Mouse (Mus musculus) intestine, embryonic 16.5 days (tissue): Measurements from ENCODE around the gene Gm20481. TPM values are rescaled to one million over a fixed set of nuclear protein-coding genes. Genes with fewer than 3 reads are reported as not detected.
"Not testable (repeated sequence)": the region's sequence is repeated elsewhere in the genome, so short reads cannot be mapped to it uniquely, and the experiment has no call there.

Experiments
- ATAC-seq: fragments of 200-750 bp; cut with Nextera tagmentation; 2 replicates; pipeline ENCODE4 v1.8.0; 2017; ENCODE audit warnings: moderate TSS enrichment, moderate library complexity
- H3K27ac ChIP-seq: fragments of 300-500 bp; sonication (generic); 2 replicates; pipeline ENCODE4 v1.5.1; 2014; ENCODE audit warnings: mild to moderate bottlenecking, low read length
- H3K27me3 ChIP-seq: fragments of 300-500 bp; sonication (generic); replicated peaks from 2 replicates; pipeline ENCODE4 v1.6.1; 2014; ENCODE audit warnings: low read length, control low read depth, mixed read lengths; ENCODE audit not compliant: control insufficient read depth, insufficient read depth
- H3K36me3 ChIP-seq: fragments of 300-500 bp; sonication (generic); 2 replicates; pipeline ENCODE4 v1.6.1; 2014; ENCODE audit warnings: low read length, control low read depth; ENCODE audit not compliant: control insufficient read depth, insufficient read depth
- H3K4me1 ChIP-seq: fragments of 300-500 bp; sonication (generic); 2 replicates; pipeline ENCODE4 v1.6.1; 2014; ENCODE audit warnings: low read length, control low read depth, mixed read lengths; ENCODE audit not compliant: control insufficient read depth, insufficient read depth
- H3K4me2 ChIP-seq: fragments of 300-500 bp; sonication (generic); 2 replicates; pipeline ENCODE4 v1.6.1; 2014; ENCODE audit warnings: low read depth, low read length, control low read depth
- H3K4me3 ChIP-seq: fragments of 300-500 bp; sonication (generic); 2 replicates; pipeline ENCODE4 v1.5.1; 2014; ENCODE audit warnings: mild to moderate bottlenecking, low read length
- H3K9ac ChIP-seq: fragments of 300-500 bp; sonication (generic); 2 replicates; pipeline ENCODE4 v1.6.1; 2014; ENCODE audit warnings: low read depth, low read length
- H3K9me3 ChIP-seq: fragments of 300-500 bp; sonication (generic); 2 replicates; pipeline ENCODE4 v1.6.1; 2016; ENCODE audit warnings: low read length, control low read depth; ENCODE audit not compliant: control insufficient read depth
- WGBS: fragments of 180-500 bp; shearing (Covaris S2); extraction: QIAGEN DNeasy Blood & Tissue Kit; methylation state at CpG from one replicate; pipeline ENCODE4 v1.1.7; 2014; 5-methylcytosine and 5-hydroxymethylcytosine counted together
- polyA plus RNA-seq: library from polyadenylated mRNA; unstranded; fragments of >200 nt; fragmentation: Nextera tagmentation; extraction: Ambion mirVana; gene quantifications from 2 replicates; pipeline ENCODE4 v1.2.1, GENCODE M21; 2015

The Gm20481 gene
- polyA plus RNA-seq, 1 experiment from 2014 or later = not detected

DNA sequence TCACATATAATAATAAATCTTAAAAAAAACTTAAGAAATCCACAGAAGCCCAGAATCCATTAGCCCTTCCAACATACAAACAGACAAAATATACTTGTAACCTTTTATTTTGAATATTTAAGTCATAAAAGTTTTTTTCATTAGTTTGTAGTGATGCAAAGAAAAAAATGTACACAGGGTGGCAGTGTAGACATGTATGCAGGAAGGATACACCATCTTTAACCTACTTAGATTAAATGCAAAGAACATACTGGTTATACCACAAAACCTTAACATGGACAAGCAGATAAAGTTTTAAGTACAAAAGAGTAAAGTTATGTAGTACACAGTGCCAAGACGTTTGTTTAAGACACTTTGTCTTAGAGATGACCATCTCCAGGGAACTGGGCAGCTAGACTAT is 13.4 kb upstream of the Gm20481 start:
- Histone ChIP-seq H3K9ac (no peak overlapping the region), H3K9me3 (no peaks in the 10 kb centered on the region), H3K4me3 (no peak overlapping the region), H3K4me2 (no peak overlapping the region), H3K27ac (no peak overlapping the region), H3K36me3 (no peaks in the 10 kb centered on the region), H3K27me3 (no peaks in the 10 kb centered on the region; the same call in 1 of the 2 replicates), H3K4me1 (peaks cover 11% of the 10 kb centered on the region; the same call in 1 of the 2 replicates)
- no peak for ATAC-seq
- 44% methylated on average over 1 of the region's 1 CpGs for WGBS

DNA sequence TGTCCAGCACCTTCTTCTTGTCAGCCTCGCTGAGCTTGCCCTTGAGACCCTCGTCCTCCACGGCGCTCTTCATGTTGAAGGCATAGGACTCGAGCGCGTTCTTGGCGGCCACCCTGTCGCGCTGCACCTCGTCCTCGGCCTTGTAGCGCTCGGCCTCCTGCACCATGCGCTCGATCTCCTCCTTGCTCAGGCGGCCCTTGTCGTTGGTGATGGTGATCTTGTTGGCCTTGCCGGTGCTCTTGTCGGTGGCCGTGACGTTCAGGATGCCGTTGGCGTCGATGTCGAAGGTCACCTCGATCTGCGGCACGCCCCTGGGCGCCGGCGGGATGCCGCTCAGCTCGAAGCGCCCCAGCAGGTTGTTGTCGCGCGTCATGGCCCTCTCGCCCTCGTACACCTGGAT is 12.4 kb upstream of the Gm20481 start:
- H3K9me3 ChIP-seq, ATAC-seq, H3K4me2 ChIP-seq, H3K36me3 ChIP-seq, H3K27ac ChIP-seq, H3K4me3 ChIP-seq, H3K27me3 ChIP-seq, H3K9ac ChIP-seq: not testable (repeated sequence)
- H3K4me1 ChIP-seq = peaks cover 12% of the 10 kb centered on the region; the same call in 1 of the 2 replicates
- 11% methylated on average over 29 of the region's 40 CpGs for WGBS

DNA sequence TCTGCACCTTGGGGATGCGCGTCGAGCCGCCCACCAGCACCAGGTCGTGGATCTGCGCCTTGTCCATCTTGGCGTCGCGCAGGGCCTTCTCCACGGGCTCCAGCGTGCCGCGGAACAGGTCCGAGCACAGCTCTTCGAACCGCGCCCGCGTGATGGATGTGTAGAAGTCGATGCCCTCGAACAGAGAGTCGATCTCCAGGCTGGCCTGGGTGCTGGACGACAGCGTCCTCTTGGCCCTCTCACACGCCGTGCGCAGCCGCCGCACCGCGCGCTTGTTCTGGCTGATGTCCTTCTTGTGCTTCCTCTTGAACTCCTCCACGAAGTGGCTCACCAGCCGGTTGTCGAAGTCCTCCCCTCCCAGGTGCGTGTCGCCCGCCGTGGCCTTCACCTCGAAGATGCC is 11.7 kb upstream of the Gm20481 start:
- not testable (repeated sequence) for H3K27ac ChIP-seq, H3K36me3 ChIP-seq, H3K27me3 ChIP-seq, H3K9me3 ChIP-seq, H3K4me3 ChIP-seq, ATAC-seq, H3K4me2 ChIP-seq, H3K9ac ChIP-seq
- 22% methylated on average over 26 of the region's 40 CpGs for WGBS
- peaks cover 10% of the 10 kb centered on the region; the same call in 1 of the 2 replicates for H3K4me1 ChIP-seq

DNA sequence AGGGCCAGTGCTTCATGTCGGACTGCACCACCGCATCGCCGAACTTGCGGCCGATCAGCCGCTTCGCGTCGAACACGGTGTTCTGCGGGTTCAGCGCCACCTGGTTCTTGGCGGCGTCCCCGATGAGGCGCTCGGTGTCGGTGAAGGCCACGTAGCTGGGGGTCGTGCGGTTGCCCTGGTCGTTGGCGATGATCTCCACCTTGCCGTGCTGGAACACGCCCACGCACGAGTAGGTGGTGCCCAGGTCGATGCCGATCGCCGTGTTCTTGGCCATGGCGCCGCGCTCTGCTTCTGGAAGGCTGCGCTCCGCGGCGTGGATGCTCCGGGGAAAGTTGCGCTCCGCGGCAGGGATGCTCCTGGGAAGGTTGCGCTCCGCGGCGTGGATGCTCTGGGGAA is 11.0 kb upstream of the Gm20481 start:
- peak; percentile 33 for ATAC-seq
- peak overlapping the region; percentile 39 for H3K4me3 ChIP-seq
- H3K27ac ChIP-seq, H3K27me3 ChIP-seq, H3K9me3 ChIP-seq, H3K4me1 ChIP-seq, H3K9ac ChIP-seq, H3K36me3 ChIP-seq: not testable (repeated sequence)
- H3K4me2 ChIP-seq = peak overlapping the region; percentile 58
- WGBS = under 1% methylated on average over 29 of the region's 47 CpGs

DNA sequence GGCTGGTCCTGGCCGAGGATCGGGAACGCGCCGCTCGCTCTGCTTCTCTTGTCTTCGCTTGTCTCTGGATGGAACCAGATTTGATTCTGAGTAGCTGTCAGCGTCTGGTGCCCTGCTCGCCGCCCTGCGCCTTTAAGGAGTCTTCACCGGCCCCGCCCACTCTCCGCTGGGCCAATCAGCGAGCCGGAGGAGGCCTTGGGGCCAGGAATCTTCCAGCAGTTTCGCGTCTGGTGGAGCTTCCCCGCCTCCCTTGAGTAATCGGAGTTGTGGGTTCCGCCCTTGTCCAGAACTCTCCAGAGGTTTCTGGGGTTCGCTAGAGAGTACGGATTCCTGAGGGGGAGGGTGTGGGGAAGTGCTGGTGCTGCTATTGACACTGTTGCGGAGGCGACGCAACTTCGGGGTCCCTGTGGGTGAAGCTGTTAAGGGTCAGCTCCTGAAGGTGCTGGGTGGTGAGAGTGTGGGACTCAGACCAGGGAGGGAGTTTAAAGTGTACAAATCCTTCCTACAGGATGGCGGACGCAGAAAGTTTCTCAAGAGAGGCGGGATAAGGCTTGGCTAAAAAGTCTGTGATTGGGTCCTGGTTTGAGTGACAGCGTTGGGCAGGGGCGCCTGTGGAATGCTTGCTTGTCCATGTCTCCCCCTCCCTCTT is 10.5 kb upstream of the Gm20481 start, which contains the start of gene Hspa1b:
Hspa1b (minus strand) TSS at position 109 of the 649 bp plus-strand sequence.
- H3K36me3 ChIP-seq, H3K27me3 ChIP-seq, H3K9me3 ChIP-seq, H3K4me1 ChIP-seq: not testable (repeated sequence)
- H3K27ac ChIP-seq = peak within 1 kb of the TSS; percentile 98
- ATAC-seq = peak; percentile 96
- WGBS = under 1% methylated on average over 26 of the region's 32 CpGs
- peak within 1 kb of the TSS; percentile 76 for H3K9ac ChIP-seq
- peak within 1 kb of the TSS; percentile 62 for H3K4me3 ChIP-seq
- H3K4me2 ChIP-seq = peak within 1 kb of the TSS; percentile 71

DNA sequence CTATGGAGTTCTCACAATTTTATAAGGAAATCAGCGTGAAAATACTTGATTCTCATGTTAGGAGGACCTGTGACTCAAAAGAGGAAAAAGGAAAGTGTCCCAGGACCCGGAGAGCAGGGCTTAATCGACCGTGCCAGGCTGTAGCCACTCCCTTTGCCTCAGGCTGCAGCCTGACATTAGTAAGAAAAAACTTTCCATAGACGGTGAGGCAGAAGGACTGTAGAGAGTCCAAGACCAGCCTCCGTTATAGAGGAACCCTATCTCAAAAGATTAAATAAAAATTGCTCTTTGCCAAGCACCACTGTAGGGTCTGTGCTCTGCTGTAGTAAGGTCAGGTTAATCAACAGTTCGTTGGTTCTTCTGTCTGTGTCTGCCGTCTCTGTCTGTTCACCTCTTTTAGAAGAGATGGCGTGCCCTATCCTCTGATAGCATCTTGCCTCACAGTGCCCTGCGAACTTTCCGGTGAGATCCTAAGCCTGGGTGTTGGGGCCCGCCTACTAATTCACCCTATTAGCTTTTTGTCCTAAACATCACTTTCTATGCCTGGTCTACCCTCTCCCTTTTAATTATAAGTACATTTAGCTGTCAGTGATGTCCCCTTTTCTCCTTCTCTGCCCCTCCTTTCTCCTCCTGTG is 9.7 kb upstream of the Gm20481 start:
- ATAC-seq = peak; percentile 11
- no peaks in the 10 kb centered on the region for H3K9me3 ChIP-seq
- H3K27me3 ChIP-seq = no peaks in the 10 kb centered on the region; the same call in none of the 2 replicates
- H3K4me2 ChIP-seq = peak overlapping the region; percentile 71
- 9% methylated on average over 12 of the region's 12 CpGs for WGBS
- H3K36me3 ChIP-seq = no peaks in the 10 kb centered on the region
- peak overlapping the region; percentile 62 for H3K4me3 ChIP-seq
- H3K4me1 ChIP-seq = peaks cover 9% of the 10 kb centered on the region
- peak overlapping the region; percentile 98 for H3K27ac ChIP-seq
- H3K9ac ChIP-seq = peak overlapping the region; percentile 76

DNA sequence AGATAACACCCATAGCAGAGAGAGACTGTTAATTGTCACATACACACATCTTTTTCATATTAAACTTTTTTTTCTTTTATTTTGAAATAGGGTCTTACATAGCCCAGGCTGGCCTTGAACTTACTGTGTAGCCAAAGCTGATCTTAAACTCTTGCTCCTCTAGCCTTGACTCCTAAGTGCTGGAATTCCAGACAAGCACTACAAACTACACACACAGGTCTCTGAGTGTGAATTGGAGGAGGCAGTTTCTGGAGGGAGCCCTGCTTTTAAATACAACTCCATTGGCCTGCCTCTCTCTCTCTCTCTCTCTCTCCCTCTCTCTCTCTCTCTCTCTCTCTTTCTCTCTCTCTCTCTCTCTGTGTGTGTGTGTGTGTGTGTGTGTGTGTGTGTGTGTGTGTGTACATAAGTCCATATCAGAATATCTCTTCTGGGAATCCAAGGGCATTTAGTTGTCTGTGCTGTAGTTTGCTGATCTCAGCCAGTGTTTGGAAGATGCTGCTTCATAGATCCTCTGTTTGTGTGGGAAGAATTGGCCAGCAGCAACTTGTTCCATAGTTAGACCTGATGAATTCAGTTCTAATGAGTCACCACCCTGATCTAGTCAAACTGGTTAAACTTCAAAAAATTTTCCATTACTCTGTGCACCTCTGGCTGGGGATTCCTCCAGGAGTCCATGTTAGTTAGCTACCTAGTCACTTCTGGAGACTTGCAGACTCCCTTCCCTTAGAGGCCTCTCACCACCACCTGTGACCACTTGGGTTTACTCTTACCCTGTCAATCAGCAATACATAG is 8.8 kb upstream of the Gm20481 start:
- peaks cover 9% of the 10 kb centered on the region for H3K4me1 ChIP-seq
- H3K36me3 ChIP-seq = no peaks in the 10 kb centered on the region
- no peak for ATAC-seq
- no peaks in the 10 kb centered on the region; the same call in 1 of the 2 replicates for H3K27me3 ChIP-seq
- peak overlapping the region; percentile 18; the same call in 1 of the 2 replicates for H3K27ac ChIP-seq
- H3K9ac ChIP-seq = no peak overlapping the region
- H3K4me2 ChIP-seq = no peak overlapping the region
- H3K4me3 ChIP-seq = no peak overlapping the region
- H3K9me3 ChIP-seq = no peaks in the 10 kb centered on the region

DNA sequence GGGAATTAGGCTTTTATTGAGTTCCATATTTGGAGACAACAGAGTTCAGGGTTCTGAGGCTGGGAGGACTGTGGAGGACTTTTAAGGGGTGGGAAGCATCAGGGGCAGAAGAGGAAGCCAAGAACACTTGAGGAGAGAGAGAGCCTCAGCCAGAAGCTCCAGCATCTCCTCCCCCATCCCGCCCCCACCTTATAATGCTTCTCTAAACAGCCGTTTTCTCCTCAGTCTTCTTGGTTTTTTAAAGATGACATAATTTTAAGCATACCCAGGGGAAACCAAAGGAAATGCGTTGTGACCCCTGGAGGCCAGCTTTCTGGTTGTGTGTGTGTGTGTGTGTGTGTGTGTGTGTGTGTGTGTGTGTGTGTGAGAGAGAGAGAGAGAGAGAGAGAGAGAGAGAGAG is 7.6 kb upstream of the Gm20481 start:
- WGBS = 36% methylated on average over 3 of the region's 3 CpGs
- no peak overlapping the region for H3K4me2 ChIP-seq
- H3K4me1 ChIP-seq = peaks cover 9% of the 10 kb centered on the region
- no peak overlapping the region for H3K9ac ChIP-seq
- H3K27me3 ChIP-seq = no peaks in the 10 kb centered on the region; the same call in 1 of the 2 replicates
- no peak for ATAC-seq
- peak overlapping the region; percentile 45; the same call in 1 of the 2 replicates for H3K27ac ChIP-seq
- no peaks in the 10 kb centered on the region for H3K36me3 ChIP-seq
- no peaks in the 10 kb centered on the region for H3K9me3 ChIP-seq
- H3K4me3 ChIP-seq = no peak overlapping the region

DNA sequence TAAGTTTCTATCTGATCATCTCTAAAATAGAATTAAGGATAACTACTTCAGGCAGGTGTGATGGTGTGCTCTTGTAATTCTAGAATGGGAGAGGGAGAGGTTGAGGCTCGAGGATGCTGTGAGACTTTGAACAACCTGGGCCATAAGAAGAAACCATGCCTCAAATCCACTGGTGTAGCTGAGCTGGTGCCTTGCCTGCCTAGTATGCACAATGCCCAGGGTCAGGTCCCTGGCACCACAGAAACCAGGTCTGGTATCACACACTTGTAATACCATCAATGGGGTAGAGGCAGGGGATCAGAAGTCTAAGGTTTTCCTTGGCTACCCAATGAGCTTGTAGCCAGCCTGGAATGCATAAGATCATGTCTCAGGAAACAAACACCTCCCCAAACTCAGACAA is 6.9 kb upstream of the Gm20481 start:
- Histone ChIP-seq H3K4me3 (no peak overlapping the region), H3K4me2 (no peak overlapping the region), H3K4me1 (peaks cover 9% of the 10 kb centered on the region), H3K9ac (no peak overlapping the region), H3K36me3 (no peaks in the 10 kb centered on the region), H3K27me3 (peaks cover under 1% of the 10 kb centered on the region), H3K9me3 (no peaks in the 10 kb centered on the region), H3K27ac (no peak overlapping the region)
- no peak for ATAC-seq
- 67% methylated on average over 1 of the region's 1 CpGs for WGBS
